Mouse (Mus musculus): Measurements from ENCODE around the gene Vps13d. TPM values are rescaled to one million over a fixed set of nuclear protein-coding genes. Genes with fewer than 3 reads are reported as not detected.

The Vps13d gene
- polyA plus RNA-seq, 1 experiment: 71.8 TPM

DNA sequence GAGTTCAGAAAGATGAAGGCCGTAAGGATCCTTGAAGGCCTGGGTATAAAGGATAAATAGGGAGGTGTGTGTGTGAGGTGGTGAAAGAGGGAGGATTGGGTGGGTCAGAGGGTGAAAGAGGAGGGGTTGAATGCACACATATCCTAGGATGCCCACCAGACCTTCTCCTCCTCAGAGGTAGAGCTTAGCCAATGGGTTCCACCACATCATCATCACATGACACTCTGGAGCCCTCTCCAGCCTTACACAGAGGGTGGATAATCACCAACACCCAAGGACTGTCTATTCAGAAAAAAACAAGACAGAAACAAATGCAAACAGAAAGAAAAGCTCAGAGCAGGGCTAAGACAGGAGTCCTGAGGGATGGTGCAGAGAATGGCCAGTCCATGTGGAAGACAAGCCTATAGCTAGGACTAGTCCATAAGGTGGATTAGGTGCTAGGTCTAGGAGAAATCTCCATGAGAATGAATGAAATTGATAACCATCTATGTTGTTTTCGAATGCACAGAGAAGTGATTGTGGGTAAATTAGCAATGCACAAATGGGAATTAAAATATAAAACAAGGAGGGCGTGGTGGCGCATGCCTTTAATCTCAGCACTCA is 188.8 kb downstream of the Vps13d start:
- no peak overlapping the region for H3K27ac ChIP-seq (ENCODE audit: insufficient read depth, low read depth, low read length)
- TF ChIP-seq CTCF (IDR thresholded peaks at IDR 0.05; ENCODE audit: insufficient read depth, low read depth, low read length) (no peak), POLR2A (IDR thresholded peaks at IDR 0.05; ENCODE audit: insufficient read depth, low read depth, low read length) (no peak)
- no peak overlapping the region for H3K4me3 ChIP-seq (ENCODE audit: insufficient read depth, low read depth, low read length)
- 0 out of 2 replicates have a peak, but pooled peaks cover 3% of the 10 kb centered on the region for H3K4me1 ChIP-seq (ENCODE audit: control insufficient read depth, insufficient read depth, low read length)
- over 99% methylated on average over 4 of the region's 4 CpGs for WGBS

DNA sequence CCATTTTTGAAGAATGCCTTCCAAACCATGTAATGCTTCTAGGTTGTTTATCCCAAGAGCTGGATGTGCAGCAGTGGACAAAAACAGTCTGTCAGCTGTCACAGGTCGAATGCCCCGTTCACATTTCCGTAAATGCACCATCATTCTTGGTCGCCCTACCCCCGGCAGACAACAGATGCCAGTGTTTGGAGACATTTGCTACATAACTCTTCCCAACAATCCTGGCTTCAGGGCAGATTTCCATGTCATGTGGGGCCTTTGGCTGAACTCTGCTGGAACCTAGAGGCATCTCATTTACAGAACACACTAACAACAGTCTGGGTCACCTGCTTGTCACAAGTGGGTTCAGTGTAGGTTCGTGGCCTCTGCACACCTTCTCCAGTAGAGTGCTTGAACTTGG is 190.6 kb downstream of the Vps13d start:
- Histone ChIP-seq H3K27ac (ENCODE audit: insufficient read depth, low read depth, low read length) (no peak overlapping the region), H3K4me1 (ENCODE audit: control insufficient read depth, insufficient read depth, low read length) (peaks cover 11% of the 10 kb centered on the region), H3K4me3 (ENCODE audit: insufficient read depth, low read depth, low read length) (no peak overlapping the region)
- TF ChIP-seq CTCF (IDR thresholded peaks at IDR 0.05; ENCODE audit: insufficient read depth, low read depth, low read length): no peak
- no peak for TF ChIP-seq POLR2A (IDR thresholded peaks at IDR 0.05; ENCODE audit: insufficient read depth, low read depth, low read length)
- 80% methylated on average over 6 of the region's 6 CpGs for WGBS

DNA sequence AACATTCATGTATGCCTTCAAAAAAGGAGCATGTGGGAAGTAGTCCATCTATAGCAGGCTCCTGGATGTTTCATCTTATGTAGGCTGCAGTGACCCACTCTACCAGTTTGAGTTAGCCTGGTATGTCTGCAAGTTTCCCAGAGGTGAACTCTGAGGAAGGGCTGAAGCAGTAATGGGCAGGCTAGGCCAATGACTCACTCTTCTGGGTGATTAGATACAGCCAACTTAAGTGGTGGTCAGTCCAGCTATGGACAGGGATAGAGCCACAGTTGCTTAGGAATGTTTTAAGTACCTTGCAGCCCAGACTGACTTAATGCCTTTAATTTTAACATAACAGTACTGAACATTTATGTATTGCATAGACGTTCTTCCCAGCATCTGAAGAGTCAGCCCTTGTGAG is 192.1 kb downstream of the Vps13d start:
- Histone ChIP-seq H3K27ac (ENCODE audit: insufficient read depth, low read depth, low read length) (no peak overlapping the region), H3K4me3 (ENCODE audit: insufficient read depth, low read depth, low read length) (no peak overlapping the region), H3K4me1 (ENCODE audit: control insufficient read depth, insufficient read depth, low read length) (peaks cover 17% of the 10 kb centered on the region)
- 91% methylated on average over 1 of the region's 1 CpGs for WGBS
- TF ChIP-seq POLR2A (IDR thresholded peaks at IDR 0.05; ENCODE audit: insufficient read depth, low read depth, low read length) (no peak), CTCF (IDR thresholded peaks at IDR 0.05; ENCODE audit: insufficient read depth, low read depth, low read length) (no peak)

DNA sequence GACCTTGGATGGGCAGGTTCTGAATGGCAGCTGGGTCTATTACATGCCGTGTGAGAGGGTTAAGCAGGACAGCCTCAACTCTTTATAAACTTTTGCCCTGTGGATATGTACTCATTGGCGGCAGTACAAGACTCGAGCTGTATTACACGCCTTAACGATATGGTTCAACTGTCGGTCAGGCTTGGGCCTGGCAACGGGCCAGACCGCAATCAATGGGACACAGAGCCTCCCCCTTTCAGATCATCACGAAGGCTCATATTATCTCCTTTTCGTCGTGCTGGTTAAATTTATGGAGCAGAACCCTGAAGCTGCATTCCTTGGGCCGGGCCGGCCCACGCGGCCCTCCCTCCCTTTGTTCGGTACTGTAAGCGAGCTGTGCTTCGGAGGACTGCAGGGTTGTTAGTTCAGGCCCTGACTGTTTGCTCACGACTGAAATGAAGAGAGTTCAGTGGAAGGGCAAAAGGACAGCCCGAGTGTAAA is 194.9 kb downstream of the Vps13d start:
- Histone ChIP-seq H3K4me1 (ENCODE audit: control insufficient read depth, insufficient read depth, low read length) (peaks cover 19% of the 10 kb centered on the region), H3K4me3 (ENCODE audit: insufficient read depth, low read depth, low read length) (no peak overlapping the region), H3K27ac (ENCODE audit: insufficient read depth, low read depth, low read length) (no peak overlapping the region)
- 32% methylated on average over 20 of the region's 20 CpGs for WGBS
- TF ChIP-seq CTCF (IDR thresholded peaks at IDR 0.05; ENCODE audit: insufficient read depth, low read depth, low read length): no peak

DNA sequence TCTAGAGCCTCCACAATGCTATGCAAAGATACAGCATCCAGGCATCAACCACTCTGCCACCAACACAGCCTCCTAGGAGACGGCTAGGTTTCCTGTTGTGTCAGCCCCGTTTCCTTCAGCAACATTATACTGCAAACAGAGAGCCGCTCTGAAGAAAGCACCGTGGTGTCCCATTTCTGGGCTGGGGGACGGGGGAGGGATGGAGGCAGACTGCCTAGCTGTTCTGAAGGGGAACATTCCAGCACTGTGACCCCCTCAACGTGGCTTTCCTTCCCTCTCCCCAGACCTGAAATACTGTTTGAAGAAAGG is 195.3 kb downstream of the Vps13d start:
- Histone ChIP-seq H3K4me3 (ENCODE audit: insufficient read depth, low read depth, low read length) (no peak overlapping the region), H3K4me1 (ENCODE audit: control insufficient read depth, insufficient read depth, low read length) (peaks cover 19% of the 10 kb centered on the region), H3K27ac (ENCODE audit: insufficient read depth, low read depth, low read length) (no peak overlapping the region)
- TF ChIP-seq POLR2A (IDR thresholded peaks at IDR 0.05; ENCODE audit: insufficient read depth, low read depth, low read length): no peak
- no peak for TF ChIP-seq CTCF (IDR thresholded peaks at IDR 0.05; ENCODE audit: insufficient read depth, low read depth, low read length)
- 52% methylated on average over 6 of the region's 6 CpGs for WGBS

DNA sequence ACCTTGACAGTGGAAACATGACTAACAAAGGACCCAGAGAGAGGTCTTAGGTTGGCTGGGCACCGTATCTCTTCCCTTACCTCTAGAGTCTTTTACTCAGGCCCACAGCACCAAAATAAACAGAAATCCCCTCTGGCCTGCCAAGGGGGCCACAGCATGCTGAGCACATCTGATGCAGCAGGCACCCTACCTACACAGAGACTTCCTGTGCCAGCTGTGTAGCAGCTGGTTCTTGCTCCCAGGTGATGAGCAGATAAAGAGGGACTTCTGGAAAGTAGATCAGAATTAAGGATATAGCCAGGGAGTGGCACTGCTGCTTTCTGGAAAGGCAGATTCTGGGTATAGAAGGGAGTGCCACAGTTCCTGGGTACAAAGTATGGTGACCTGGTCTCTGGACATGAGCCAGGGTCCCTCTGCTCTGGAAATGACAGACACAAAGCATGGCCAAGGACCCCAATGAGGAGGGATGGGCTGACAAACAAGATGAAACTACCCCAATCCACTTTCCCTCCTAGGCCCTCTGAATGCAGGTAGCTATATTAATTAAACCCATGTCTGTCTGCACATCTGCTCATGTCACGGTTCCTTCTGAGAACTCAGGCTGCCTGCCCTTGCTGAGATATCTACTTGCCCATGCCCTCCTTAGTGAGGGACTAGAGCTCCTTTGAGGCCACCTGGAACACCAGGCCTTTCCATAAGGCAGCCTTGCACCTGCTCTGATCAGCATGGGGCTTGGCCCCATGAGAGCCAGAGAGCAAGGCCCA is 195.8 kb downstream of the Vps13d start:
- no peak for TF ChIP-seq CTCF (IDR thresholded peaks at IDR 0.05; ENCODE audit: insufficient read depth, low read depth, low read length)
- no peak for TF ChIP-seq POLR2A (IDR thresholded peaks at IDR 0.05; ENCODE audit: insufficient read depth, low read depth, low read length)
- Histone ChIP-seq H3K27ac (ENCODE audit: insufficient read depth, low read depth, low read length) (no peak overlapping the region), H3K4me3 (ENCODE audit: insufficient read depth, low read depth, low read length) (no peak overlapping the region), H3K4me1 (ENCODE audit: control insufficient read depth, insufficient read depth, low read length) (peaks cover 19% of the 10 kb centered on the region)
- 93% methylated on average over 2 of the region's 2 CpGs for WGBS

DNA sequence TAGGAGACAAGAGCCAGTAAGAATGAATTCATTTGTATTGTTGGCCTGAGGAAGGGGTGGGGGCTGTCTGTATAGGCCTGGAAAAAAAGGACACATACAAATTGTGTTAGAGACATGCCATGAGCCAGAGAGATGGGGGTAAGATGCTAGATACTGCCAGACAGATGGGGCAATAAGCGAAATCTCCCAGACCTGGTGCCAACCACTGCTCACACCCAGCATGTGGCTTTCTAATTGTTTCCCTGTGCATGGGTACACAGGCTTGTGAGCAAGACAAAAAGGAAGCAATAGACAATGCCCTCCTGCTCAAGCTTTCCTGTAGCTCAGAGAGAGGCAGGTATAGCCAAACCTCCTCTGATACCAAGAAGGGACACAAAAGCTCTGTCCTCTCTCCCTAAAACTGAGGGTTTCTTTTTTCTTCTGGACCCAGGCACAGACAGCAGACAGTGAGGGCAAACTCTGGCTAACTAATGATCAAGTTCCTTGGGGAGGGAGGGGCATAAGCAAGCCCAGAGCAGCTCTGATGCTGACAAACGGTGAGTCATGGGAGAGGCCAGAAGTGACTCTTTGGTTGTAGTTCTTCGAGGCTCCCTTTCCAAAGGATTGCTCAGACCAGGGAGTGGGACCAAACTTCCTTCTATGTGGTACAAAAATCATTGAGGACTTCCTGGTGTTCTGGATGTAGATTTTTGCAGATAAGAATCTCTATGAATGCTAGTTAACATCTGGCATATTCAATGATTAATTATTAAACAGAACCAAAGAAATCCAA is 196.7 kb downstream of the Vps13d start:
- TF ChIP-seq CTCF (IDR thresholded peaks at IDR 0.05; ENCODE audit: insufficient read depth, low read depth, low read length) (no peak), POLR2A (IDR thresholded peaks at IDR 0.05; ENCODE audit: insufficient read depth, low read depth, low read length) (no peak)
- WGBS: 43% methylated on average over 3 of the region's 3 CpGs
- H3K27ac ChIP-seq (ENCODE audit: insufficient read depth, low read depth, low read length): no peak overlapping the region
- peaks cover 21% of the 10 kb centered on the region for H3K4me1 ChIP-seq (ENCODE audit: control insufficient read depth, insufficient read depth, low read length)
- no peak overlapping the region for H3K4me3 ChIP-seq (ENCODE audit: insufficient read depth, low read depth, low read length)

DNA sequence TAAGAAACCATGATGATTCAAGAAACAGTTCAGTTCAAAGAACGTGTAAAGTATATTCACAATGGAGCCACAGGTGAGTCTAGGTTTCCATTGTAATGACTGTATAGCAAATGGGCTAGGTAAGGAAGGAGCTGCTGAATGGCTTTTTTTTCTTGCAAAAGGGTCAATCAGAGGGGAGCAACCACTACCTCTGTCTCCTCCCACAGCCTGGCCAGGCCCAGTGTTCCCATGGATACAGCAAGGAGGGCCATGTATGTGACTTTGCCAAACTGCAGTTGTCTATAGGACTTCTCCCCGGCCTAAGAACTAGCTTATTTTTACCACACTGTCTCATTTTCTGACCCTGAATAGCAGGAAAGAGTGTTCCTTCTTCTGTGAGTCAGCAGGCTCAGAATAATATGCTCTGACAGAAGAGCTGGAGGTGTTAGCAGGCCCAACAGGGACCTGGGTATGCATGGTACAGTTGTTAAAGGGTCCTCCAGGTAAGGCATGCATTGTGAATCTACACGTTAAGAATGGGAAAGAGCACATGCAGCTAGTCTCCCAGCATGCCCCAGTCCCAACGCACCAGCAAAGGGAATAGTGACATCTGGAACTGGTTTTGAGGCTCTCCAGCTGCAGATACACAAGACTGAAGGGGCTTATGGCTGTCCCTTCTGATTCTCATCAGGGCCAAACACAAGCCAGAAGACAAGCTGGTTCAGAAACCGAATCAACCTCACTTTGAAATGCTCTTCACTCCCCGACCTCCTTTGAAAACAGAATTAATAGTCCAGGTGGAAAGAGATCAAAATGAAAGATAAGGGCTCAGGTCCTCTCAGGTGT is 197.6 kb downstream of the Vps13d start:
- no peak overlapping the region for H3K27ac ChIP-seq (ENCODE audit: insufficient read depth, low read depth, low read length)
- peaks cover 21% of the 10 kb centered on the region for H3K4me1 ChIP-seq (ENCODE audit: control insufficient read depth, insufficient read depth, low read length)
- H3K4me3 ChIP-seq (ENCODE audit: insufficient read depth, low read depth, low read length): no peak overlapping the region
- 77% methylated on average over 6 of the region's 6 CpGs for WGBS
- TF ChIP-seq POLR2A (IDR thresholded peaks at IDR 0.05; ENCODE audit: insufficient read depth, low read depth, low read length) (no peak), CTCF (IDR thresholded peaks at IDR 0.05; ENCODE audit: insufficient read depth, low read depth, low read length) (no peak)
